Mouse (Mus musculus): ENCODE measurements around the gene Gm49661.

DNA sequence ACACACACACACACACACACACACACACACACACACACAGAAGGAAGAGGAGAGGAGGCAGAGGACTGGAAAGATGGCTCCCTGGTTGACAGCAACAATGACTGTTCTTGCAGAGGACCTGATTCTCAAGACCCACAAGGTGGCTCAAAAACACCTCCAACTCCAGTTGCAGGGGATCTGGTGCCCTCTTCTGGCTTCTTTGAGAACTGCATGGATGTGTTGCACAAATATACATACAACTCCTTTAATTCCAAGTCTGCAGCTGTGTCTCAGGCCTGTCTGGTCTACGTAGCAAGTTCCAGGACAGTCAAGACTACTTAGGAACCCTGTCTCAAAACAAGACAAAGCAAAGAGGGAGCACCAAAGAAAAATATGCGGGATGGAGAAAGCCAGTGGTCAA lies 12.5 kb downstream of the Gm49661 start:
- TF ChIP-seq CTCF (IDR thresholded peaks at IDR 0.05; ENCODE audit: low read depth) (peak; percentile 91), EP300 (optimal IDR thresholded peaks at IDR 0.05) (no peak)
